In genomic region chr15:101382811-101383210, GRCm38 (mm10) we compare ENCODE assay signal across 17 mouse cellular contexts. TPM values are rescaled to one million over a fixed set of nuclear protein-coding genes. Genes with fewer than 3 reads are reported as not detected.
DNase-seq lines count a peak whose midpoint lies in the region; ATAC-seq and TF ChIP-seq lines count a peak whose summit lies in the region.
"Had no signal": no experiment of that assay in that cellular context is flagged by ENCODE, and none has a peak within 500 bp of the region (broad histone marks: within the 10 kb centered on the region; RNA-seq: fewer than 3 reads in every experiment).

No protein-coding gene starts in this region.

- ATAC-seq in heart, embryonic 16.5 days (replicated peaks; ENCODE audit: extremely low read depth, insufficient read depth, low FRiP score), result peak; percentile 47
- no peak for ATAC-seq in forebrain, embryonic 15.5 days (replicated peaks)
- ATAC-seq: intestine, embryonic 15.5 days had no signal

- H3K4me3 ChIP-seq in heart, embryonic 16.5 days (ENCODE audit: low read length), result no peak overlapping the region
- no peak overlapping the region for H3K4me3 ChIP-seq in cerebellum, adult 2 months (replicated peaks; ENCODE audit: insufficient read depth, low read depth, low read length)
- H3K4me3 ChIP-seq in myocyte, result no peak overlapping the region
- H3K4me3 ChIP-seq in forebrain, embryonic 15.5 days, result no peak overlapping the region
- H3K4me3 ChIP-seq: heart, embryonic 15.5 days; intestine, embryonic 15.5 days; limb, embryonic 13.5 days had no signal

- H3K4me2 ChIP-seq in heart, embryonic 16.5 days (ENCODE audit: low read depth, low read length), result no peak overlapping the region
- H3K4me2 ChIP-seq in myocyte (ENCODE audit: low read depth), result no peak overlapping the region
- no peak overlapping the region for H3K4me2 ChIP-seq in forebrain, embryonic 15.5 days (replicated peaks)
- H3K4me2 ChIP-seq: heart, embryonic 15.5 days; intestine, embryonic 15.5 days; limb, embryonic 13.5 days had no signal

- no peak overlapping the region for H3ac ChIP-seq in myocyte (ENCODE audit: control insufficient read depth, insufficient read length)

- peaks cover 26% of the 10 kb centered on the region for H3K4me1 ChIP-seq in heart, embryonic 16.5 days (ENCODE audit: control insufficient read depth, insufficient read depth, low read length)
- H3K4me1 ChIP-seq in cerebellum, adult 2 months (ENCODE audit: control insufficient read depth, insufficient read depth, low read length), result peaks cover 15% of the 10 kb centered on the region
- H3K4me1 ChIP-seq in forebrain, embryonic 15.5 days, result 0 out of 2 replicates have a peak, but pooled peaks cover 4% of the 10 kb centered on the region
- H3K4me1 ChIP-seq: limb, embryonic 13.5 days had no signal

- TF ChIP-seq POLR2A in cerebellum, adult 2 months (IDR thresholded peaks at IDR 0.05; ENCODE audit: borderline replicate concordance, insufficient read depth, low read length), result no peak
- TF ChIP-seq POLR2A in myocyte (IDR thresholded peaks at IDR 0.05; ENCODE audit: insufficient read length, low read depth), result no peak

- H3K79me2 ChIP-seq in myocyte (ENCODE audit: control insufficient read depth, insufficient read depth), result no peaks in the 10 kb centered on the region

- no peak for TF ChIP-seq CTCF in cerebellum, adult 2 months (IDR thresholded peaks at IDR 0.05; ENCODE audit: borderline replicate concordance, insufficient read depth, low read depth, low read length)

- H3K9ac ChIP-seq in heart, embryonic 16.5 days (ENCODE audit: low read length), result no peak overlapping the region
- no peak overlapping the region for H3K9ac ChIP-seq in forebrain, embryonic 15.5 days (replicated peaks)
- H3K9ac ChIP-seq: heart, embryonic 15.5 days; intestine, embryonic 15.5 days; limb, embryonic 13.5 days had no signal

- no peaks in the 10 kb centered on the region for H3K36me3 ChIP-seq in heart, embryonic 16.5 days (ENCODE audit: control insufficient read depth, insufficient read depth)
- no peaks in the 10 kb centered on the region for H3K36me3 ChIP-seq in myocyte (ENCODE audit: control insufficient read depth, insufficient read depth)
- H3K36me3 ChIP-seq in forebrain, embryonic 15.5 days, result no peaks in the 10 kb centered on the region
- H3K36me3 ChIP-seq: G1E; heart, embryonic 15.5 days; intestine, embryonic 15.5 days; limb, embryonic 13.5 days had no signal

- 57% methylated on average over 11 of the region's 11 CpGs for WGBS in heart, embryonic 16.5 days
- WGBS in cerebellum, adult 2 months, result 22% methylated on average over 11 of the region's 11 CpGs
- 81% methylated on average over 11 of the region's 11 CpGs for WGBS in forebrain, embryonic 15.5 days

- H3K27ac ChIP-seq in heart, embryonic 16.5 days (ENCODE audit: low read length), result no peak overlapping the region
- no peak overlapping the region for H3K27ac ChIP-seq in cerebellum, adult 2 months (ENCODE audit: insufficient read depth, low read length)
- H3K27ac ChIP-seq in forebrain, embryonic 15.5 days (replicated peaks), result no peak overlapping the region
- H3K27ac ChIP-seq: heart, embryonic 15.5 days; intestine, embryonic 15.5 days; kidney, postnatal 0 days; limb, embryonic 13.5 days had no signal

- DNase-seq in heart, adult 8-10 months (ENCODE audit: low spot score), result no peak
- peak; percentile 70 to 76 for DNase-seq in cerebellum, adult 2 months
- peak; percentile 64 for DNase-seq in gastrocnemius, postnatal 10 days
- DNase-seq in thymus, postnatal 14 days, result no peak
- DNase-seq in left cerebral cortex, adult 18-20 months (ENCODE audit: low spot score in 2 of 2), result no peak
- DNase-seq: B cell, adult 2 months; spleen, adult 18-20 months had no signal

- H3K9me3 ChIP-seq in heart, embryonic 16.5 days (replicated peaks; ENCODE audit: control insufficient read depth, low read length), result no peaks in the 10 kb centered on the region
- H3K9me3 ChIP-seq in forebrain, embryonic 15.5 days, result no peaks in the 10 kb centered on the region
- H3K9me3 ChIP-seq: heart, embryonic 15.5 days; intestine, embryonic 15.5 days; limb, embryonic 13.5 days had no signal

- no peaks in the 10 kb centered on the region for H3K27me3 ChIP-seq in heart, embryonic 16.5 days (ENCODE audit: control insufficient read depth, insufficient read depth, low read length)
- no peaks in the 10 kb centered on the region for H3K27me3 ChIP-seq in cerebellum, adult 2 months (ENCODE audit: control insufficient read depth, insufficient read depth, low read length)
- H3K27me3 ChIP-seq in myocyte (ENCODE audit: control insufficient read depth, insufficient read depth, insufficient read length), result no peaks in the 10 kb centered on the region
- no peaks in the 10 kb centered on the region for H3K27me3 ChIP-seq in forebrain, embryonic 15.5 days
- H3K27me3 ChIP-seq: intestine, embryonic 15.5 days; limb, embryonic 13.5 days had no signal

TF ChIP-seq in myocyte, 11 proteins besides CTCF, POLR2A, EP300 and RAD21:
- no peak for TF ChIP-seq USF1 (IDR thresholded peaks at IDR 0.05; ENCODE audit: low read depth)
- TF ChIP-seq TCF3 (IDR thresholded peaks at IDR 0.05; ENCODE audit: insufficient read length, low read depth), result peak; percentile 43
- no peak for TF ChIP-seq POLR2AphosphoS2 (IDR thresholded peaks at IDR 0.05; ENCODE audit: insufficient read length, low read depth)
- peak in 2 of 3 experiments; percentile 55 to 88 for TF ChIP-seq MYOG (IDR thresholded peaks at IDR 0.05; ENCODE audit: control insufficient read depth in 1 of 3, insufficient read depth in 1 of 3, insufficient read length in 2 of 3, low read depth in 2 of 3)
- no peak for TF ChIP-seq MAX (IDR thresholded peaks at IDR 0.05; ENCODE audit: low read depth)
- TF ChIP-seq MYOD1 (IDR thresholded peaks at IDR 0.05; ENCODE audit: control insufficient read depth in 1 of 3, insufficient read length in 2 of 3, low read depth in 2 of 3), result peak in 2 of 3 experiments; percentile 51 to 89
- peak; percentile 50 for TF ChIP-seq TCF12 (IDR thresholded peaks at IDR 0.05; ENCODE audit: insufficient read depth, poor library complexity, severe bottlenecking)
- TF ChIP-seq CEBPB (IDR thresholded peaks at IDR 0.05; ENCODE audit: insufficient read depth, poor library complexity, severe bottlenecking), result no peak
- TF ChIP-seq E2F4 (IDR thresholded peaks at IDR 0.05; ENCODE audit: insufficient read depth), result no peak
- no peak for TF ChIP-seq REST (IDR thresholded peaks at IDR 0.05; ENCODE audit: insufficient read depth, insufficient read length)
- no peak for TF ChIP-seq SRF (IDR thresholded peaks at IDR 0.05; ENCODE audit: control insufficient read depth, insufficient read length, low read depth)
TF ChIP-seq in myocyte: peak in this region for 4.

RNA-seq across cellular contexts. Expression of gene Krt80, which starts 12.8 kb away (rescaled TPM):
- 8.7 and 9.0 TPM in 2 replicates for polyA plus RNA-seq in heart, embryonic 16.5 days (2015; fragmentation: Nextera tagmentation; extraction: Ambion mirVana)
- 1 to 10 TPM; 1.5 to 4.7 (median 2.4) TPM for total RNA-seq in heart, adult 8-10 months (2022)
- 0.05 and 0.30 TPM in 2 replicates for polyA plus RNA-seq in cerebellum, adult 2 months (2012; rRNA removed)
- total RNA-seq in gastrocnemius, postnatal 10 days (2021), result 1 to 10 TPM in 1 of 2 experiments, under 1 TPM in 1; 0.66 to 1.4 TPM
- 7.7 TPM for polyA plus RNA-seq in myocyte (2012; fragmentation: generic; extraction: Trizol)
- 0.08 TPM in 1 of 2 replicates, not detected in the other for polyA plus RNA-seq in forebrain, embryonic 15.5 days (2015; fragmentation: Nextera tagmentation; extraction: Ambion mirVana)
- total RNA-seq in left cerebral cortex, adult 18-20 months (2021), result 1 to 10 TPM; 2.2 to 3.3 TPM
- polyA plus RNA-seq: G1E had no signal

RNA-seq across cellular contexts. Expression of gene Krt7, which starts 28.0 kb away (rescaled TPM):
- polyA plus RNA-seq in heart, embryonic 16.5 days (2015; fragmentation: Nextera tagmentation; extraction: Ambion mirVana), result 19.6 and 28.9 TPM in 2 replicates
- 1 to 10 TPM; 1.4 to 3.6 (median 2.7) TPM for total RNA-seq in heart, adult 8-10 months (2022)
- 0.33 and 0.36 TPM in 2 replicates for polyA plus RNA-seq in cerebellum, adult 2 months (2012; rRNA removed)
- total RNA-seq in gastrocnemius, postnatal 10 days (2021), result under 1 TPM in 1 of 2 experiments, not detected in 1; 0.45 TPM
- polyA plus RNA-seq in myocyte (2012; fragmentation: generic; extraction: Trizol), result 0.04 TPM
- polyA plus RNA-seq in forebrain, embryonic 15.5 days (2015; fragmentation: Nextera tagmentation; extraction: Ambion mirVana), result 0.26 and 0.46 TPM in 2 replicates
- total RNA-seq in left cerebral cortex, adult 18-20 months (2021), result not detected
- total RNA-seq: layer of hippocampus, postnatal 14 days had no signal

RNA-seq across cellular contexts. Expression of gene Krt87, which starts 55.8 kb away (rescaled TPM):
- polyA plus RNA-seq in heart, embryonic 16.5 days (2015; fragmentation: Nextera tagmentation; extraction: Ambion mirVana), result 0.14 TPM in 1 of 2 replicates, not detected in the other
- total RNA-seq in heart, adult 8-10 months (2022), result not detected
- 0.13 and 0.15 TPM in 2 replicates for polyA plus RNA-seq in cerebellum, adult 2 months (2012; rRNA removed)
- total RNA-seq in gastrocnemius, postnatal 10 days (2021), result under 1 TPM; 0.11 to 0.12 TPM
- not detected for polyA plus RNA-seq in myocyte (2012; fragmentation: generic; extraction: Trizol)
- 0.09 and 0.10 TPM in 2 replicates for polyA plus RNA-seq in forebrain, embryonic 15.5 days (2015; fragmentation: Nextera tagmentation; extraction: Ambion mirVana)
- under 1 TPM in 1 of 2 experiments, not detected in 1; 0.21 TPM for total RNA-seq in left cerebral cortex, adult 18-20 months (2021)
- total RNA-seq: G1E; monocyte, adult 5-6 weeks had no signal
- polyA plus RNA-seq: G1E; heart, embryonic 15.5 days had no signal

Comparison
In these comparisons a context has a peak if more than half of its experiments do, and no peak if none do; other contexts are left out.
1. DNase-seq: peak in cerebellum, adult 2 months (2 of 2) and gastrocnemius, postnatal 10 days (single experiment); none in heart, adult 8-10 months (single experiment), thymus, postnatal 14 days (single experiment) and left cerebral cortex, adult 18-20 months (0 of 2).
2. RNA of gene Krt7, which starts 28.0 kb away (polyA plus RNA-seq): 19.6 to 28.9 TPM in heart, embryonic 16.5 days; 0.26 to 0.46 TPM in forebrain, embryonic 15.5 days, 0.33 to 0.36 TPM in cerebellum, adult 2 months and 0.04 TPM in myocyte (single experiment); every median in the first group is over 10 times any median in the second.